Mouse (Mus musculus) liver, embryonic 14.5 days (tissue): ENCODE results near the gene Arhgef15.

Experiments used
- CTCF ChIP-seq: IDR thresholded peaks from 2 replicates; pipeline ENCODE4 v1.5.1; 2016; ENCODE audit warnings: antibody characterized with exemption, low read depth, control low read depth
- EP300 ChIP-seq: IDR thresholded peaks from 2 replicates; pipeline ENCODE4 v1.6.1; 2016; ENCODE audit warnings: antibody characterized with exemption, low read depth

- TF ChIP-seq EP300 (no peak), CTCF (no peak)
These were observed 59.4 kb downstream of the Arhgef15 start for GRCm38 (mm10) chr11:68897838-68898237.
